Mouse (Mus musculus) midbrain, embryonic 14.5 days (tissue): ENCODE data around the gene Esrrb. TPM values are rescaled to one million over a fixed set of nuclear protein-coding genes. Genes with fewer than 3 reads are reported as not detected.

Experiments
- polyA plus RNA-seq: library from polyadenylated mRNA; unstranded; fragments of >200 nt; fragmentation: Nextera tagmentation; extraction: Ambion mirVana; gene quantifications from 2 replicates; pipeline ENCODE4 v1.2.1, GENCODE M21; 2014

Esrrb gene
- polyA plus RNA-seq, 1 experiment from 2014 or later, result 7.3 TPM

Other genes with a start within 250 kb of the Esrrb start
- 23.1 and 31.2 TPM in 2 replicates for gene Gpatch2l, start 119.3 kb upstream of the Esrrb start, polyA plus RNA-seq